In the genomic region with DNA sequence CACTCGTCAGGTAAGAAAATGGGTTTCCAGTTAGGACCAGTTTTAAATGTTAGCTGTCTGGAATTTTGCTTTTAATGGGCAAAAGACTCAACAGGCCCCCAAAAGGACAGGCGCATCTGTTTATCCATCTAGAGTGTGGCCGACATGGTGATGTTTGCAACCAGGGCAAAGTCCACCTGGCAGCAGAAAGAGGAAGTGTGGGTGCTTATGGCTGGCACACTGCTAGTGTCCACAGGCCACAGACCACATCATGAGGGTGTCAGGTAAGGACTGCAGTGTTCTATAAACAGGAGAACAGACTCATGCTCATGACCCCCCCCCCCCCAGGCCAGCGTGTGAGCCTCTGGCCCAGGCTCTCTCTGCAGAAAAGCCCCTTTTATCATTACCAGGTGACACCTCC, we compare ENCODE assay signal across 19 mouse cellular contexts. TPM values are rescaled to one million over a fixed set of nuclear protein-coding genes. Genes with fewer than 3 reads are reported as not detected.
A peak's percentile ranks its signal among the peaks of the same experiment; 100 is the strongest.
DNase-seq lines count a peak whose midpoint lies in the region; ATAC-seq lines count a peak whose summit lies in the region.
"Had no signal": no experiment of that assay in that cellular context is flagged by ENCODE, and none has a peak within 500 bp of the region (broad histone marks: within the 10 kb centered on the region; RNA-seq: fewer than 3 reads in every experiment).

No protein-coding gene starts in this region.

- peak; percentile 43 for DNase-seq in A20 (ENCODE audit: low read depth, low spot score)
- DNase-seq in kidney, postnatal 36 days: peak; percentile 76 to 81
- no peak for DNase-seq in ovary, postnatal 10 days (ENCODE audit: low spot score)
- DNase-seq in urinary bladder, postnatal 4 days (ENCODE audit: low spot score in 2 of 2): no peak
- DNase-seq in urinary bladder, postnatal 25 days (ENCODE audit: low spot score): no peak
- DNase-seq in adrenal gland, adult 2 months: no peak
- DNase-seq: heart, adult 18-20 months; lung, postnatal 14 days had no signal

- ATAC-seq in hematopoietic stem cell, adult 5-6 weeks (replicated peaks in 1 of 2; ENCODE audit: insufficient read depth in 1 of 2, low FRiP score in 2 of 2, low TSS enrichment in 1 of 2, low read depth in 1 of 2, poor library complexity in 2 of 2, severe bottlenecking in 2 of 2): peak; percentile 71 to 74
- peak; percentile 65 for ATAC-seq in megakaryocyte progenitor cell, adult 5-6 weeks (replicated peaks; ENCODE audit: poor library complexity)
- ATAC-seq: activated CD4-positive, CD25-positive, alpha-beta regulatory T cell, adult 4 months; CD4-positive, CD25-positive, alpha-beta regulatory T cell, adult 4 months; hindbrain, postnatal 0 days had no signal

RNA-seq across cellular contexts. Expression of a gene that starts 4.1 kb away (rescaled TPM):
- total RNA-seq in hematopoietic stem cell, adult 5-6 weeks (2017): not detected in 2 replicates
- not detected in 2 replicates for total RNA-seq in megakaryocyte progenitor cell, adult 5-6 weeks (2015)
- total RNA-seq in megakaryocyte progenitor cell, adult 5-6 weeks (2017): not detected in 2 replicates
- total RNA-seq in adrenal gland, adult 2 months (2021): under 1 TPM in 1 of 2 experiments, not detected in 1; 0.61 TPM
- 0.45 TPM in 1 of 2 replicates, not detected in the other for polyA plus RNA-seq in adrenal gland, adult 2 months (2012; rRNA removed)
- total RNA-seq: heart, adult 18-20 months; hindbrain, postnatal 0 days; layer of hippocampus, postnatal 14 days had no signal
- polyA plus RNA-seq: activated CD4-positive, CD25-positive, alpha-beta regulatory T cell, adult 4 months; CD4-positive, CD25-positive, alpha-beta regulatory T cell, adult 4 months; embryonic facial prominence, embryonic 14.5 days; forebrain, embryonic 11.5 days; heart, postnatal 0 days; hindbrain, postnatal 0 days; limb, embryonic 12.5 days; midbrain, embryonic 12.5 days had no signal

RNA-seq across cellular contexts. Expression of a gene that starts 11.3 kb away (rescaled TPM):
- total RNA-seq in hematopoietic stem cell, adult 5-6 weeks (2017): 33.2 and 39.1 TPM in 2 replicates
- total RNA-seq in megakaryocyte progenitor cell, adult 5-6 weeks (2015): 45.8 and 46.2 TPM in 2 replicates
- total RNA-seq in megakaryocyte progenitor cell, adult 5-6 weeks (2017): 26.2 and 39.5 TPM in 2 replicates
- 10 to 100 TPM; 48.3 to 64.3 TPM for total RNA-seq in adrenal gland, adult 2 months (2021)
- 19.7 and 30.3 TPM in 2 replicates for polyA plus RNA-seq in adrenal gland, adult 2 months (2012; rRNA removed)

RNA-seq across cellular contexts. Expression of a gene that starts 49.4 kb away (rescaled TPM):
- 27.2 and 33.6 TPM in 2 replicates for total RNA-seq in hematopoietic stem cell, adult 5-6 weeks (2017)
- total RNA-seq in megakaryocyte progenitor cell, adult 5-6 weeks (2015): 12.1 and 13.9 TPM in 2 replicates
- total RNA-seq in megakaryocyte progenitor cell, adult 5-6 weeks (2017): 8.1 and 17.6 TPM in 2 replicates
- 10 to 100 TPM; 16.7 to 19.1 TPM for total RNA-seq in adrenal gland, adult 2 months (2021)
- 0.30 and 0.83 TPM in 2 replicates for polyA plus RNA-seq in adrenal gland, adult 2 months (2012; rRNA removed)

RNA-seq across cellular contexts. Expression of a gene that starts 49.5 kb away (rescaled TPM):
- total RNA-seq in hematopoietic stem cell, adult 5-6 weeks (2017): 9.1 and 11.2 TPM in 2 replicates
- total RNA-seq in megakaryocyte progenitor cell, adult 5-6 weeks (2015): 11.0 and 13.8 TPM in 2 replicates
- total RNA-seq in megakaryocyte progenitor cell, adult 5-6 weeks (2017): 6.5 and 7.0 TPM in 2 replicates
- 10 to 100 TPM; 28.0 to 31.7 TPM for total RNA-seq in adrenal gland, adult 2 months (2021)
- polyA plus RNA-seq in adrenal gland, adult 2 months (2012; rRNA removed): 7.7 and 9.0 TPM in 2 replicates

Comparison
In these comparisons a context has a peak if more than half of its experiments do, and no peak if none do; other contexts are left out.
1. DNase-seq: peak in A20 (single experiment) and kidney, postnatal 36 days (2 of 2); none in ovary, postnatal 10 days (single experiment), urinary bladder, postnatal 4 days (0 of 2), urinary bladder, postnatal 25 days (single experiment) and adrenal gland, adult 2 months (single experiment).